Mouse (Mus musculus) neural tube, embryonic 11.5 days (tissue): ENCODE measurements around the gene C1s1. TPM values are rescaled to one million over a fixed set of nuclear protein-coding genes. Genes with fewer than 3 reads are reported as not detected.
"Not testable (repeated sequence)": the region's sequence is repeated elsewhere in the genome, so short reads cannot be mapped to it uniquely, and the experiment has no call there.

Experiments
- ATAC-seq: fragments of 200-750 bp; cut with Nextera tagmentation; 2 replicates; pipeline ENCODE4 v1.8.0; 2017; ENCODE audit warnings: moderate number of reproducible peaks, mild to moderate bottlenecking, moderate TSS enrichment, moderate library complexity; ENCODE audit not compliant: insufficient read depth, low FRiP score, low TSS enrichment
- DNase-seq: peaks from one replicate; pipeline ENCODE4 v3.0.0-alpha.2; 2015; ENCODE audit warnings: low spot score
- H3K27ac ChIP-seq: fragments of 300-500 bp; sonication (generic); 2 replicates; pipeline ENCODE4 v1.5.1; 2014; ENCODE audit warnings: low read depth, mild to moderate bottlenecking, low read length
- H3K27me3 ChIP-seq: fragments of 300-500 bp; sonication (generic); 2 replicates; pipeline ENCODE4 v1.6.1; 2014; ENCODE audit warnings: mild to moderate bottlenecking, low read length, mixed read lengths; ENCODE audit not compliant: control insufficient read depth, insufficient read depth
- H3K36me3 ChIP-seq: fragments of 300-500 bp; sonication (generic); 2 replicates; pipeline ENCODE4 v1.6.1; 2014; ENCODE audit warnings: mild to moderate bottlenecking, low read length, moderate library complexity, mixed read lengths; ENCODE audit not compliant: control insufficient read depth, insufficient read depth
- H3K4me1 ChIP-seq: fragments of 300-500 bp; sonication (generic); 2 replicates; pipeline ENCODE4 v1.6.1; 2014; ENCODE audit warnings: low read length, mixed read lengths; ENCODE audit not compliant: control insufficient read depth, insufficient read depth
- H3K4me2 ChIP-seq: fragments of 300-500 bp; sonication (generic); 2 replicates; pipeline ENCODE4 v1.6.1; 2014; ENCODE audit warnings: low read depth, mild to moderate bottlenecking, moderate library complexity
- H3K4me3 ChIP-seq: fragments of 300-500 bp; sonication (generic); 2 replicates; pipeline ENCODE4 v1.5.1; 2014; ENCODE audit warnings: low read depth, low read length
- H3K9ac ChIP-seq: fragments of 300-500 bp; sonication (generic); 2 replicates; pipeline ENCODE4 v1.6.1; 2014; ENCODE audit warnings: mild to moderate bottlenecking, low read length
- H3K9me3 ChIP-seq: fragments of 300-500 bp; sonication (generic); 2 replicates; pipeline ENCODE4 v1.6.1; 2016; ENCODE audit warnings: low read length; ENCODE audit not compliant: control insufficient read depth
- WGBS: fragments of 180-500 bp; shearing (Covaris S2); extraction: QIAGEN DNeasy Blood & Tissue Kit; methylation state at CpG from one replicate; pipeline ENCODE4 v1.1.7; 2014; 5-methylcytosine and 5-hydroxymethylcytosine counted together
- polyA plus RNA-seq: library from polyadenylated mRNA; unstranded; fragments of >200 nt; fragmentation: Nextera tagmentation; extraction: Ambion mirVana; gene quantifications from 2 replicates; pipeline ENCODE4 v1.2.1, GENCODE M21; 2014

Gene C1s1
- polyA plus RNA-seq, 1 experiment from 2014 or later, result 0.28 TPM

DNA sequence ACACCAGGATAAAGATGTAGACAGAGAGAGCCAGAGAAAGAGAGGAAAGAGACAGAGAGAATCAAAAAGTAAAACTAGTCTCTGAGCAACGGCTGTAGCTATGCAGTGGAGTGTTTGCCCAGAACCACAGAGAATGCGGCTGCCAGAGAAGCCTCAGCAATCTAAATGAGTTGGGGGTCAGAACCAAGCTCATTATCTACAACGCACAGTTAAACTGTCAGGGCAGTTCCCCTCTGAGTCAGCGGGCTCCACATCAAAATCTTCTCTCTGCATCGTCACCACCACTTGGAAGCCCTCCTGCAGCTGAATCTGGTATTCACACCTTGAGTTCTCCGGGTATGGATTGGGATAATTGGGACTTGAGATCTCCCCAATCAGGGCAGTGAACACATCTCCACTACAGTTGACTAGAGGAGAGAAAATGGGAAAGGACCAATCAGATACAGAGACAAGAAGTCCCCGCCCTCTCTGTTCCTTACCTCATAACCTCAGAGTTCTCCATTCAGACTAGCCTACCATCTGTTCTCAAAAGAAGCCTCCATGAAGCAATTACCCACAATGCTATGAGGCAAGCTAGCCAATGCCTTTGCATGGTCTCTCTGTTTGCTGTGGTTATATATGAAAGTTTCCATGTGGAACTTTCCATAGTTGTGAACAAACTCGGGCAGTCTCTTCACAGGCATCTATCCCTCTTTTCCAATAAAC, 5.9 kb downstream of the C1s1 start:
- not testable (repeated sequence) for ATAC-seq

DNA sequence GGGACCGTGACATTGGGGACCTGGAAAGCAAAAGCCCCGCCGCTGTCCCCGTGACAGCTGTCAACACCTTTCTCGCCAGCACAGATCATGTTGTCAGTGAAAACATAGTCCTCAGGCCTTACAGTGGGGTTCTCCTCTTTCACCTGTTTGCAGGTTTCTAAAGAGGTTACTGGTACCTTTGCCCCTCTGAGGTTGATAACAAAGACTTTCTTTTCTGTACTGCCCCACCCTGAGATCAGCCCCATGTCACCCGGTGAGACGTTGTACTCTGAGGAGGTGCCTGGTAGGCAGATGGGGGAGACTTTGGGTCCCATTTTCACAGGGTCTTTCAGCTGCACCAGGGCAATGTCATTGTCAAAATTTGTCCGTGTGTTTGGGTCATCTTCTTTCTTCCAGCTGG, 11.1 kb downstream of the C1s1 start:
- no peaks in the 10 kb centered on the region for H3K9me3 ChIP-seq
- H3K4me3 ChIP-seq, result no peak overlapping the region
- no peak overlapping the region for H3K9ac ChIP-seq
- H3K4me2 ChIP-seq, result no peak overlapping the region
- no peaks in the 10 kb centered on the region for H3K36me3 ChIP-seq
- H3K27ac ChIP-seq, result no peak overlapping the region
- 86% methylated on average over 8 of the region's 8 CpGs for WGBS
- no peak for ATAC-seq
- no peaks in the 10 kb centered on the region for H3K27me3 ChIP-seq
- DNase-seq, result no peak
- H3K4me1 ChIP-seq, result no peaks in the 10 kb centered on the region

More for the DNA sequence above, 5.9 kb downstream of the C1s1 start:
- not testable (repeated sequence) for H3K27me3 ChIP-seq, DNase-seq, H3K9ac ChIP-seq, H3K4me3 ChIP-seq, H3K27ac ChIP-seq, H3K4me1 ChIP-seq, H3K36me3 ChIP-seq, H3K4me2 ChIP-seq, H3K9me3 ChIP-seq
- WGBS, result 81% methylated on average over 8 of the region's 8 CpGs

DNA sequence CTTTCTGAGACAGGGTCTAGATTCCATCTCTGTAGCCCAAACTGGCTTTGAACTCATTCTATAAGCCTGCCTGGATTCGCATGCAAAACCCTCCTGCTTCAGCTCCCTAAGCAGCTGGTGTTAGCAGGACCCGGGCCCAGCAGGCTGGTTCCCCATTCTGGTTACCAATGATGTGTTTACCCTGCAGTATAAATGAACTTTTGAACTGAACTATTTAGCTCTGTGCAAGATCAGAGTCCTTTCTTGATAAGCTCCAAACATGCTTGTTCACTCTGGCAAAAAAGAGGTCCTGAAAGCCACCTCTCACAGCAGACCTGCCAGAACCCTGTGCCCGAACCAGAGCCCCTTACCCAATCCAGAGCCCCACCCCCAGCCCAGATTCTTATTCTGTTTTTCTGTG, 14.3 kb downstream of the C1s1 start:
- Histone ChIP-seq H3K36me3 (no peaks in the 10 kb centered on the region), H3K4me1 (no peaks in the 10 kb centered on the region), H3K4me2 (no peak overlapping the region), H3K27ac (no peak overlapping the region), H3K9me3 (no peaks in the 10 kb centered on the region), H3K4me3 (no peak overlapping the region), H3K27me3 (no peaks in the 10 kb centered on the region), H3K9ac (no peak overlapping the region)
- DNase-seq (no peak), ATAC-seq (no peak)
- 79% methylated on average over 3 of the region's 3 CpGs for WGBS

DNA sequence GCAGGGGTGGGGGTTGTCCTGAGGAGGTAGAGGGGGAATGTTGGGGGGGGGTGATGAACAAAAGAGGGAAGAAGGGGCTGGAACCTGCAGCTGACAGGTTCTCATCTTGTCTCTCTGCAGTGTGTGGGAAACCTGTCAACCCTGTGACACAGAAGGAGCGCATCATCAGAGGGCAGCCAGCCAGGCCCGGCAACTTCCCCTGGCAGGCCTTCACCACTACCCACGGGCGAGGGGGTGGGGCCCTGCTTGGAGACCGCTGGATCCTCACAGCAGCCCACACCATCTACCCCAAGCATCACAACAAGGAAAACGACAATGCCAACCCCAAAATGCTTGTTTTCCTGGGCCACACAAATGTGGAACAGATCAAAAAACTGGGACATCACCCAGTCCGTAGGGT, 20.1 kb downstream of the C1s1 start:
- not testable (repeated sequence) for ATAC-seq, H3K4me1 ChIP-seq, DNase-seq, H3K27ac ChIP-seq, H3K9ac ChIP-seq, H3K4me2 ChIP-seq, H3K4me3 ChIP-seq, H3K9me3 ChIP-seq, H3K36me3 ChIP-seq, H3K27me3 ChIP-seq
- WGBS, result 89% methylated on average over 7 of the region's 7 CpGs

DNA sequence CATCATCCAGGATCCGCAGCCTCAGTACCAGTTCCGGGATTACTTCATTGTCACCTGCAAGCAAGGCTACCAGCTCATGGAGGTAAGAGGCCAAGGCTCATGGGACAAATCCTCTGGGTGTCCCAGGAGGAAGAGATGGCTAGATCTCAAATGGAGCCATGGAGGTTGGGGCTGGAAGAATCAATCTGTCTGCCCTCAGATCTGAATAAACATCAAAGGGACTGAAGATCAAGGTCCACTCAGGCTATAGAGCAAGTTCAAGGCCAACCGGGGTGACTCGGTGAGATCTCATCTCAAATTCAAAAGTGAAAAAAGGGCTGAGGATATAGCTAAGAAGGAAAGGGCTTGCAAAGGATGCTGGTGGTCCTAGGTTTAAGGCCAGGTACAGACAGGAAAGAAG, 24.4 kb downstream of the C1s1 start:
- WGBS, result 91% methylated on average over 3 of the region's 4 CpGs
- not testable (repeated sequence) for H3K9ac ChIP-seq, H3K4me3 ChIP-seq, H3K36me3 ChIP-seq, H3K9me3 ChIP-seq, H3K27me3 ChIP-seq, H3K27ac ChIP-seq, DNase-seq, H3K4me2 ChIP-seq, H3K4me1 ChIP-seq, ATAC-seq

DNA sequence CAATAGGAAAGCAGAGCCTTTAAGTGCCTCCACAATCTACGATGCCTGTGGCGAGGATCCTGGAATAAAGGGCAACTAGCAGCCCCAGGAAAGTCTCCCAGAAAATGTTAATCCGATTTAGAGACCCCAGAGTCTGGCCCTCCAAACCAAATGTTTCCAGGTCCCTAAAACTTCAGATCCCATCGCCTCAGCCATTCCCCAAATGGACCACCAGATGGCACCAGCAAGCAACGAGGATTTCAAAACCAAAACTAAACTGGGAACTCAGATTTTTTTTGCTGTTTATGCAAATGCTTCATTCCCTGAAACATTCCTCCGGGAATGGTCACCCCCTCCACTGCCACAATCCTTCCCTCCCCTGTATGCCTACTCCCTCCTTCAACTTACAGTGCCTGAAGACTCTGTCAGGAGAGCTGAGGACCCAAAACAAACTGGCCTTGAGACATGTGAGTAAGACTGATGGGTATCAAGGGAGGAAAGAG, 29.8 kb downstream of the C1s1 start, which contains the start of gene C1ra:
Gene C1ra, plus strand, starts transcription at position 51 of the 482 bp plus-strand sequence.
- Histone ChIP-seq H3K9me3 (no peaks in the 10 kb centered on the region), H3K9ac (no peak within 1 kb of the TSS), H3K27me3 (no peaks in the 10 kb centered on the region), H3K36me3 (no peaks in the 10 kb centered on the region), H3K4me1 (no peaks in the 10 kb centered on the region), H3K4me3 (no peak within 1 kb of the TSS), H3K4me2 (no peak within 1 kb of the TSS), H3K27ac (no peak within 1 kb of the TSS)
- 24% methylated on average over 6 of the region's 6 CpGs for WGBS
- peak; percentile 50 for DNase-seq
- no peak for ATAC-seq

DNA sequence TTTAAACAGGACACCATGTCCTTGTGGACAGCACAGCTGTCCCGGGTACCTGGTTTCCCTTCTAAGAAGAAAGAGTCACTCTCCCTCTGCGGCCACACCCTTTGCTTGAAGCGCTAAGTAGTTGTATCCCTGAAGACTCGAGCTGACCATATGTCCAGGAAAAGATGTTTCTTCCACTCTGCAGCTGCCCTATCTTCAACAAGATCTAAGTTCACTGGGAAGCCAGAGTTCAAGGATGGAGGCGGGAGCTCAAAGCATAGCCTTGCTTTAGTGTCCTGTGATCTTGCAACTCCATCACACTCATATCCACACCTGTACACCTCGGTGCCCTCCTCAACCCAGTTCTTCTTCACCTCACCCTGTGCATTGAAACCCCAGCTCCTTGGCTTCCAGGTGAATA, 30.2 kb downstream of the C1s1 start:
- DNase-seq (no peak), ATAC-seq (no peak)
- no peaks in the 10 kb centered on the region for H3K4me1 ChIP-seq
- 66% methylated on average over 6 of the region's 6 CpGs for WGBS
- H3K9me3 ChIP-seq, result no peaks in the 10 kb centered on the region
- H3K4me2 ChIP-seq, result no peak overlapping the region
- H3K36me3 ChIP-seq, result no peaks in the 10 kb centered on the region
- no peaks in the 10 kb centered on the region for H3K27me3 ChIP-seq
- no peak overlapping the region for H3K4me3 ChIP-seq
- no peak overlapping the region for H3K9ac ChIP-seq
- no peak overlapping the region for H3K27ac ChIP-seq

DNA sequence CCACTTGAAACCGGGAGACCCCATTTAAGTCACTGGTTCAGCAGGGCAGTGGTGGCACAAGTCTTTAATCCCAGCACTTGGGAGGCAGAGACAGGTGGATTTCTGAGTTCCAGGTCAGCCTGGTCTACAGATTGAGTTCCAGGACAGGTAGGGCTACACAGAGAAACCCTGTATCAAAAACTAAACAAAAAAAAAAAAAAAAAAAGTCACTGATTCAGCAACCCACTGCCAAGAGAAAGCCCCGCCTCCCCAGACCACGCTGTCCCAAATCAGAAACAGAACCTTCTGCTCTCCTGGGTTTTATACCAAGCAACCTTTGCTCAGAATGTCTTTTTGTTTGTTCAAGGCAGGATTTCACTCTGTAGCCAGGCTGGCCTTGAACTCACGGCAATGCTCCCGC, 33.0 kb downstream of the C1s1 start:
- not testable (repeated sequence) for H3K4me1 ChIP-seq, H3K36me3 ChIP-seq, H3K9me3 ChIP-seq, H3K27ac ChIP-seq, H3K9ac ChIP-seq, H3K4me3 ChIP-seq, H3K27me3 ChIP-seq, H3K4me2 ChIP-seq, DNase-seq, ATAC-seq
- WGBS, result 85% methylated on average over 5 of the region's 5 CpGs

DNA sequence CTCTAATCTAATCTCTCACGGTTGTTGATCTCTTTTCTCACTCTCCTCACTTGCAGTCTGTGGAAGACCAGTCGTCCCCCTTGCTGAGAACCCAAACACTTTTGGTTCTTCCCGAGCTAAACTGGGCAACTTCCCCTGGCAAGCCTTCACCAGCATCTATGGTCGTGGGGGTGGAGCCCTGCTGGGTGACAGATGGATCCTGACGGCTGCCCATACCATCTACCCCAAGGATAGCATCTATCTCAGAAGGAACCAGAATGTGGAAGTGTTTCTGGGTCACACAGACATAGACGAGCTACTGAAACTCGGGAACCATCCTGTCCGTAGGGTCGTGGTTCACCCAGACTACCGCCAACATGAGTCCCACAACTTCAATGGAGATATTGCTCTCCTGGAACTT, 33.9 kb downstream of the C1s1 start:
- H3K36me3 ChIP-seq, result no peaks in the 10 kb centered on the region
- no peak overlapping the region for H3K9ac ChIP-seq
- H3K9me3 ChIP-seq, result no peaks in the 10 kb centered on the region
- H3K4me3 ChIP-seq, result no peak overlapping the region
- H3K4me2 ChIP-seq, result no peak overlapping the region
- no peaks in the 10 kb centered on the region for H3K27me3 ChIP-seq
- WGBS, result 82% methylated on average over 10 of the region's 10 CpGs
- no peaks in the 10 kb centered on the region for H3K4me1 ChIP-seq
- ATAC-seq (no peak), DNase-seq (no peak)
- H3K27ac ChIP-seq, result no peak overlapping the region
